Mouse (Mus musculus): ENCODE results near the gene Tpcn2. TPM values are rescaled to one million over a fixed set of nuclear protein-coding genes. Genes with fewer than 3 reads are reported as not detected.

Tpcn2 gene
- polyA plus RNA-seq, 1 experiment from 2014 or later = 9.1 TPM

GRCm38 (mm10) chr7:145155666-145156065 lies 128.1 kb downstream of the Tpcn2 start:
- Histone ChIP-seq H3K4me2 (ENCODE audit: low read depth, low read length) (no peak overlapping the region), H3K4me1 (ENCODE audit: control insufficient read depth, insufficient read depth, low read length) (peaks cover 8% of the 10 kb centered on the region; the same call in 1 of the 2 replicates), H3K9ac (ENCODE audit: low read depth, low read length) (no peak overlapping the region), H3K9me3 (ENCODE audit: control insufficient read depth, low read length) (no peaks in the 10 kb centered on the region), H3K4me3 (ENCODE audit: low read length) (no peak overlapping the region), H3K36me3 (ENCODE audit: control insufficient read depth, insufficient read depth, low read length) (no peaks in the 10 kb centered on the region), H3K27me3 (replicated peaks; ENCODE audit: control insufficient read depth, insufficient read depth, low read length) (no peaks in the 10 kb centered on the region), H3K27ac (ENCODE audit: low read length) (no peak overlapping the region)
- no peak for ATAC-seq
- 77% methylated on average over 4 of the region's 4 CpGs for WGBS

- no peaks in the 10 kb centered on the region for H3K9me3 ChIP-seq (ENCODE audit: control insufficient read depth, low read length)
- WGBS = 78% methylated on average over 1 of the region's 1 CpGs
- no peak for ATAC-seq
- H3K4me3 ChIP-seq (ENCODE audit: low read length) = no peak overlapping the region
- no peak overlapping the region for H3K9ac ChIP-seq (ENCODE audit: low read depth, low read length)
- H3K4me1 ChIP-seq (ENCODE audit: control insufficient read depth, insufficient read depth, low read length) = no peaks in the 10 kb centered on the region
- H3K27me3 ChIP-seq (replicated peaks; ENCODE audit: control insufficient read depth, insufficient read depth, low read length) = no peaks in the 10 kb centered on the region
- H3K36me3 ChIP-seq (ENCODE audit: control insufficient read depth, insufficient read depth, low read length) = no peaks in the 10 kb centered on the region
- H3K27ac ChIP-seq (ENCODE audit: low read length) = no peak overlapping the region
- H3K4me2 ChIP-seq (ENCODE audit: low read depth, low read length) = no peak overlapping the region
These were observed 129.7 kb downstream of the Tpcn2 start for GRCm38 (mm10) chr7:145154066-145154465.

GRCm38 (mm10) chr7:145151845-145152244 lies 132.0 kb downstream of the Tpcn2 start:
- ATAC-seq = no peak
- Histone ChIP-seq H3K4me3 (ENCODE audit: low read length) (no peak overlapping the region), H3K9ac (ENCODE audit: low read depth, low read length) (no peak overlapping the region), H3K27me3 (replicated peaks; ENCODE audit: control insufficient read depth, insufficient read depth, low read length) (no peaks in the 10 kb centered on the region), H3K4me1 (ENCODE audit: control insufficient read depth, insufficient read depth, low read length) (no peaks in the 10 kb centered on the region), H3K9me3 (ENCODE audit: control insufficient read depth, low read length) (no peaks in the 10 kb centered on the region), H3K27ac (ENCODE audit: low read length) (no peak overlapping the region), H3K4me2 (ENCODE audit: low read depth, low read length) (no peak overlapping the region), H3K36me3 (ENCODE audit: control insufficient read depth, insufficient read depth, low read length) (no peaks in the 10 kb centered on the region)
- WGBS = 61% methylated on average over 3 of the region's 3 CpGs

- H3K27ac ChIP-seq (ENCODE audit: low read length) = no peak overlapping the region
These were observed 134.9 kb downstream of the Tpcn2 start for GRCm38 (mm10) chr7:145148902-145149301.

GRCm38 (mm10) chr7:145147973-145148698 lies 135.7 kb downstream of the Tpcn2 start:
- H3K4me2 ChIP-seq (ENCODE audit: low read depth, low read length) = no peak overlapping the region
- 76% methylated on average over 5 of the region's 5 CpGs for WGBS
- no peaks in the 10 kb centered on the region for H3K36me3 ChIP-seq (ENCODE audit: control insufficient read depth, insufficient read depth, low read length)
- no peak overlapping the region for H3K4me3 ChIP-seq (ENCODE audit: low read length)
- no peaks in the 10 kb centered on the region for H3K9me3 ChIP-seq (ENCODE audit: control insufficient read depth, low read length)
- ATAC-seq = no peak
- no peak overlapping the region for H3K9ac ChIP-seq (ENCODE audit: low read depth, low read length)
- no peaks in the 10 kb centered on the region for H3K27me3 ChIP-seq (replicated peaks; ENCODE audit: control insufficient read depth, insufficient read depth, low read length)
- H3K4me1 ChIP-seq (ENCODE audit: control insufficient read depth, insufficient read depth, low read length) = 0 out of 2 replicates have a peak, but pooled peaks cover 3% of the 10 kb centered on the region
- H3K27ac ChIP-seq (ENCODE audit: low read length) = no peak overlapping the region

More at GRCm38 (mm10) chr7:145148902-145149301, 134.9 kb downstream of the Tpcn2 start:
- ATAC-seq = no peak
- no peak overlapping the region for H3K9ac ChIP-seq (ENCODE audit: low read depth, low read length)
- H3K36me3 ChIP-seq (ENCODE audit: control insufficient read depth, insufficient read depth, low read length) = no peaks in the 10 kb centered on the region
- H3K27me3 ChIP-seq (replicated peaks; ENCODE audit: control insufficient read depth, insufficient read depth, low read length) = no peaks in the 10 kb centered on the region
- H3K4me1 ChIP-seq (ENCODE audit: control insufficient read depth, insufficient read depth, low read length) = no peaks in the 10 kb centered on the region
- no peak overlapping the region for H3K4me2 ChIP-seq (ENCODE audit: low read depth, low read length)
- WGBS = 79% methylated on average over 4 of the region's 4 CpGs
- no peaks in the 10 kb centered on the region for H3K9me3 ChIP-seq (ENCODE audit: control insufficient read depth, low read length)
- no peak overlapping the region for H3K4me3 ChIP-seq (ENCODE audit: low read length)

GRCm38 (mm10) chr7:145146252-145146930 lies 137.4 kb downstream of the Tpcn2 start:
- Histone ChIP-seq H3K9ac (ENCODE audit: low read depth, low read length) (no peak overlapping the region), H3K4me2 (ENCODE audit: low read depth, low read length) (no peak overlapping the region), H3K4me3 (ENCODE audit: low read length) (no peak overlapping the region), H3K27ac (ENCODE audit: low read length) (no peak overlapping the region), H3K36me3 (ENCODE audit: control insufficient read depth, insufficient read depth, low read length) (no peaks in the 10 kb centered on the region), H3K9me3 (ENCODE audit: control insufficient read depth, low read length) (no peaks in the 10 kb centered on the region), H3K4me1 (ENCODE audit: control insufficient read depth, insufficient read depth, low read length) (0 out of 2 replicates have a peak, but pooled peaks cover 3% of the 10 kb centered on the region), H3K27me3 (replicated peaks; ENCODE audit: control insufficient read depth, insufficient read depth, low read length) (no peaks in the 10 kb centered on the region)
- ATAC-seq = no peak

GRCm38 (mm10) chr7:145143502-145144070 lies 140.2 kb downstream of the Tpcn2 start:
- WGBS = 56% methylated on average over 3 of the region's 3 CpGs
- Histone ChIP-seq H3K4me1 (ENCODE audit: control insufficient read depth, insufficient read depth, low read length) (0 out of 2 replicates have a peak, but pooled peaks cover 3% of the 10 kb centered on the region), H3K27ac (ENCODE audit: low read length) (no peak overlapping the region), H3K9ac (ENCODE audit: low read depth, low read length) (no peak overlapping the region), H3K9me3 (ENCODE audit: control insufficient read depth, low read length) (no peaks in the 10 kb centered on the region), H3K36me3 (ENCODE audit: control insufficient read depth, insufficient read depth, low read length) (no peaks in the 10 kb centered on the region), H3K4me2 (ENCODE audit: low read depth, low read length) (no peak overlapping the region), H3K27me3 (replicated peaks; ENCODE audit: control insufficient read depth, insufficient read depth, low read length) (no peaks in the 10 kb centered on the region), H3K4me3 (ENCODE audit: low read length) (no peak overlapping the region)
- ATAC-seq = no peak

- Histone ChIP-seq H3K36me3 (ENCODE audit: control insufficient read depth, insufficient read depth, low read length) (no peaks in the 10 kb centered on the region), H3K9ac (ENCODE audit: low read depth, low read length) (no peak overlapping the region), H3K27ac (ENCODE audit: low read length) (no peak overlapping the region), H3K4me1 (ENCODE audit: control insufficient read depth, insufficient read depth, low read length) (0 out of 2 replicates have a peak, but pooled peaks cover 3% of the 10 kb centered on the region), H3K9me3 (ENCODE audit: control insufficient read depth, low read length) (no peaks in the 10 kb centered on the region; the same call in 1 of the 2 replicates), H3K4me3 (ENCODE audit: low read length) (no peak overlapping the region), H3K27me3 (replicated peaks; ENCODE audit: control insufficient read depth, insufficient read depth, low read length) (no peaks in the 10 kb centered on the region), H3K4me2 (ENCODE audit: low read depth, low read length) (no peak overlapping the region)
- 45% methylated on average over 2 of the region's 2 CpGs for WGBS
- ATAC-seq = no peak
These were observed 143.2 kb downstream of the Tpcn2 start for GRCm38 (mm10) chr7:145140656-145141055.

- H3K4me2 ChIP-seq (ENCODE audit: low read depth, low read length) = no peak overlapping the region
- H3K9me3 ChIP-seq (ENCODE audit: control insufficient read depth, low read length) = no peaks in the 10 kb centered on the region; the same call in 1 of the 2 replicates
- no peak for ATAC-seq
- no peak overlapping the region for H3K27ac ChIP-seq (ENCODE audit: low read length)
- no peak overlapping the region for H3K9ac ChIP-seq (ENCODE audit: low read depth, low read length)
- H3K36me3 ChIP-seq (ENCODE audit: control insufficient read depth, insufficient read depth, low read length) = no peaks in the 10 kb centered on the region
- H3K4me3 ChIP-seq (ENCODE audit: low read length) = no peak overlapping the region
- no peaks in the 10 kb centered on the region for H3K27me3 ChIP-seq (replicated peaks; ENCODE audit: control insufficient read depth, insufficient read depth, low read length)
- 99% methylated on average over 3 of the region's 3 CpGs for WGBS
- 0 out of 2 replicates have a peak, but pooled peaks cover 3% of the 10 kb centered on the region for H3K4me1 ChIP-seq (ENCODE audit: control insufficient read depth, insufficient read depth, low read length)
These were observed 144.2 kb downstream of the Tpcn2 start for GRCm38 (mm10) chr7:145139576-145139975.
